Mouse (Mus musculus) spleen, adult 18-20 months (tissue): ENCODE results near the gene Stox2.

Source experiments
- DNase-seq, 2 experiments: peaks; one replicate each; pipeline ENCODE4 v3.0.0; 2022; ENCODE audit warnings: mixed read lengths in 2 of 2

Stox2 gene

DNA sequence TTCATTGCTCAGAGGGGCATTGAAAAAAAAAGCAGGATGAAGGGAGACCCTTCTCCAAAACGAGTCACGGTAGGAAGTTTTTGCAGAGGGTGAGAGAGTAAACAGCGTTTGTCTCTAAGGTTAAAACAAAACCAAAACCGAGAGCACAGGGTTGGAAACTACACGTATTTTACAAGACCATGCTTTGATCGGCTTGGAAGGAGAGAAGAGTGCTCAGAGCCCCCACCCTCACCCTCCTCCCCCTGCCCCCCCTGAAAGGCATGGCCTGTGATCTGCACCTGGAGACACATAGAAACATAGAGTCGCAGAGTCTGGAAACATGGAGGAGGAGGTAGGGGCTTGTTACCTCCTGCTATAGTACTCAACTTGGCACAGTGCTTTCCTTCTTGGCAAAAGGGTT, 272.3 kb downstream of the Stox2 start:
- DNase-seq = no peak

DNA sequence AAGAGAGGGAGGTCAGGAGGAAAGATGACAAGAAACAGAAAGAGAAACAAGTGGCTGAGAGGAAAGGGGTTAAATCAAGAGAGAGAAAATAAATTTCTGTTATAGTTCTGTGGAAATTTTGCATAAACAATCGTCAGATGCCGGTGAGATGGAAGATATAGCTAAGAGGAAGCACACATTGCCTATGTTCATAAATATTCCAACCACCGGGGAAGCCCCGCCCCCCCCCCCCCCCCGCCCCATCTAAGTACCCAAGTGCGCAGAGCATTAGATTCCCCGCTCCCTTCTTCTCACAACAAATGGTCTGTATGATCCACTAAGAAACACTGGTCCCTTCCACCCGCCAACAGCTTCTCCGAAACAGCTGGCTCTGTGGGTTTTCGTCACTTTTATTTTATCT, 273.3 kb downstream of the Stox2 start:
- DNase-seq = no peak

DNA sequence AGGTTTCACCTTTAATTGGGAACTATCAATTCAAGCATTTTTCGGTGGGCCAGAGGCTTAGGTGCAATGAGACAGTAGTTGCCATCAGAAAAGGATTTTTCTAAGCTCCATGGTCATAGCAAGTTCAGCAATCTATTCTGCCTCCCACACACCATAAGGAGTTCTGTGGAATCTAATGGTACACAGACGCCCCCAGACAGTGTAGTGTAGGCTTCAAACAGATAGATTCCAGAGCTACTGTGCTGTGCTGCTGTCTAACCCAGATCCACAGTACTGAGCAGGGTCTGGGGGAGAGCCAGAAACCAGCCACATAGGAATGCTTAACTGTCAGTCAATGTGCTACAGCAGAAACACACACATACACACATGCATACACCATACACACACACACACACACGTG, 285.5 kb downstream of the Stox2 start:
- no peak for DNase-seq

DNA sequence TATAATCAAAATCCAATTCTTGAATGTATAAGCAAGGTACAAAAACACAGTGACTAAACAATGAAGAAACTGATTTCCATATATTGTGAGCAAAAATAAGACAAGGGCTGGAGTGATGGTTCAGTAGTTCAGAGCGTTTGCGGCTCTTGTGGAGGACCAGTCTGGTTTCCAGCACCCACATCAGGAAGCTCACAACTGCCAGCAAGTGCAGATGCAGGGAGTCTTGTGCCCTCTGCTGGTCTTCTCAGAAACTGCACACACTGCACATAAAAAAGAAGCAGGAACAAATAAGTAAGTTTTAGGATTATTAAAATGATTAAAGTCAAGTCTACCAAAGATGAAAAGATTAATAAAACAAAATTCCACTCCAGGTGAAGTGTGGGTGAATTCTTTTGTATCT, 291.6 kb downstream of the Stox2 start:
- DNase-seq = no peak

DNA sequence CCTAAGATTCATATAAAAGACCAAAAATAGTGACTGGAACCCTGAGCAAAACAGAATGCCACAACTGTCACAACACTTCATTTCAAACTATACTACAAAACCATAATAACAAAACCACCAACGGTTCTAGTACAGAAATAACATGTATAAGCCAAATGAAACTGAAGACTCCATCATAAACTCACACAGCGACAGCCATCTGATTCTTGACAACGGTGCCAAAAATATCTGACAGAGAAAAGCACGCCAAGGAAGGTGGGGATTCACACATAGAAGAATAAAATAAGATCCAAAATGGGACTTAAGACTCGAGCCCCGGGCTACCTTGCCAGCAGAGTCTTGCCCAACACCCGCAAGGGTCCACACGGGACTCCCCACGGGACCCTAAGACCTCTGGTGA, 300.9 kb downstream of the Stox2 start:
- DNase-seq = no peak

DNA sequence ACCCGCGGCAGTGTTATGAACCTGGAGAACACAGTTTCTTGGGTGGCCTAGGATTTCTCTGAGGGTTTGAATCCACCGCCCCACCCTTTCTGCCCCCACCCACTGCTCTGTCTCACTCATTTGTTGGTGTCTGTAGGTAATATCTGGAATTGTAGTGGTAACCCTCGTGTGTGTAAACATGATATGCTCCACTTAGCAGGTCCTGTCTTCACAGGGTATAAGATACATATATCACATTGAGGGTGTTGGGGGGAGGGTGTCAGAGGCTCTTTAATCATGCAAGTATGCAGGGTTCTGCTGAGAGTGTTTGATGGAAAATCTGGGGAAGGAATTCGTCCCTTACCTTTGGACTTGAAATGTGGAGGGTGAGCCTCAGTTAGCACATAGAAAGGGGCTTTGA, 310.1 kb downstream of the Stox2 start:
- DNase-seq = no peak

DNA sequence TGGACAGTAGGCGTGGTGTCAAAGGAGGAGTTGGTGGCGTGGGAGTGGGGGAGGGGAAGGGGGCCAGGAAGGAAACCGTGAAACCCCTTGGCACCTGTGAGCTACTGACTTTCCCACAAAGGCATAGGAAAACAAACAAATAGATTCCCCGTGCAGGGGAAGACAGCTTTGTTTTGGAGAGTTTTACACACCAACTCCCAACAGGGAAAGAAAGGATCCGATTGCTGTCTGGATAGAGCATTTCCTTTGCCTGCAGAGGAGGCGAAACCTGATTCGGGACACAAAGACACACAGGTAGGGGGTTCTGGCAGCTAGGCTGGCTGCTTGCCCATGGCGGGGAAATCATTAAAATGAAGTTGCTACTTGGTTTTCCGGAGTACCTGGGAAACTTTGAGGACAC, 310.6 kb downstream of the Stox2 start:
- DNase-seq = no peak

DNA sequence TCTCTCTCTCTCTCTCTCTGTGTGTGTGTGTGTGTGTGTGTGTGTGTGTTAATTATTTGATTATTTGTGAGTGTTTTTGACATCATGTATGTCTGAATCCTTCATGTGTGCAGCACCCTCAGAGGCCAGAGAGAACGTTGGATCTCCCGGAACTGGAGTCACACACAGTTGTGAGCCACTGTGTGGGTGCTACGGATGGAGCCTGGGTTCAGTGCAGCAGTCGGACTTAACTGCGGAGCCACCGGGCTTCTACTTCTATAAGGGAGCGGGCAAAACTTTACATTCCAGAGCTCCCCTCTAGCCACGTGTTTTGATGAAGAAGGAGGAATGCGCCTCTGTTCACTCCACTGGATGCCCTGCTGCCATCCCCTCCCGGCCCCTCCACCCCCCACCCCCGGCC, 311.4 kb downstream of the Stox2 start:
- DNase-seq = no peak

DNA sequence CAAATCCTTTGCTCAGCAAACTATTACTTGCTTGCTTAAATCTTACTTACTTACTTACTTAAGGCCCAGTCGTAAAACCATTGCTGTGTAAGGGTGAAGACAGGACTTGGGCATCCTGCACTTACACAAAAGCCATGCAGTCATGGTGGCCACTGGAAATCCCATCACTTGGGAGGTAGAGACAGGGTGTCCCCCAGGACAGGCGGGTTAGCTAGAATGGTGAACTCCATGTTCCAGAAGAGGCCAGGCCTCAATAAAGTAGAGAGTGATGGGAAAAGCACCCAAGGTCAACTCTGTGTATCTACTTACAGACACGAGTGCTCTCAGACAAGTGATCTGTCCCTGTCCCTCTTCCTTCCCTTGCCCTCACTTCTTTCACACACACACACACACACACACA, 312.8 kb downstream of the Stox2 start:
- no peak for DNase-seq
